Mouse (Mus musculus): Measurements from ENCODE around the gene Oxnad1.

DNA sequence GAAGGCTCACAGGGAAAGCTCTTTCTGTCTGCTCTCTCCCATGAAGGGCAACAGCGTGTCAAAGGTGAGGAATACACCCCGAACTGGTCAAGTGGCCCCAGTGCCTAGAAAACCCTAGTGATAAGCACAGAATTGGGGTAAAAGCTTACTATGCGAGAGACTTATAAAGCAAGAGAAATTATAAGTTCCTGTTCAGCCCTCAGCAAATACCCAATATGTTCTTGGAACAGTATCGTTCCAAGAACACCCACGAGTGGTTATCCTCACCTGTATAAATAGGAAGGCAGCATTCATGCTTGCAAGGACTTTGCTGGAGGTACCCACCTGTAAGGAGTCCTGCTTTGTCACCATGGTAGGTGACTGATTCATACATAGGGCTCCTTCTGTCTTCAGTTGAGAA is 56.5 kb downstream of the Oxnad1 start, which contains the start of gene Msmb:
- TF ChIP-seq CTCF (IDR thresholded peaks at IDR 0.05; ENCODE audit: low read depth, low read length) (no peak), TAL1 (conservative IDR thresholded peaks at IDR 0.05; ENCODE audit: low read depth, low read length) (no peak)
